22 mouse cellular contexts compared by ENCODE assay signal in genomic region chr3:155979636-155980035, GRCm38 (mm10).
DNase-seq lines count a peak whose midpoint lies in the region; ATAC-seq lines count a peak whose summit lies in the region.
"Had no signal": no experiment of that assay in that cellular context is flagged by ENCODE, and none has a peak within 500 bp of the region (broad histone marks: within the 10 kb centered on the region; RNA-seq: fewer than 3 reads in every experiment).

No protein-coding gene starts in this region.

- no peak overlapping the region for H3K9ac ChIP-seq in hindbrain, embryonic 12.5 days
- H3K9ac ChIP-seq in hindbrain, embryonic 16.5 days (ENCODE audit: low read depth, low read length): no peak overlapping the region
- H3K9ac ChIP-seq in neural tube, embryonic 11.5 days (ENCODE audit: low read length): no peak overlapping the region
- no peak overlapping the region for H3K9ac ChIP-seq in neural tube, embryonic 15.5 days (replicated peaks)
- no peak overlapping the region for H3K9ac ChIP-seq in hindbrain, embryonic 14.5 days
- H3K9ac ChIP-seq: embryonic facial prominence, embryonic 13.5 days; hindbrain, embryonic 15.5 days; intestine, embryonic 15.5 days; limb, embryonic 13.5 days; lung, embryonic 15.5 days had no signal

- DNase-seq in neural tube, embryonic 11.5 days (ENCODE audit: low spot score): no peak
- no peak for DNase-seq in hindbrain, embryonic 14.5 days (ENCODE audit: low spot score)
- DNase-seq in ovary, postnatal 10 days (ENCODE audit: low spot score): no peak
- DNase-seq: adrenal gland, postnatal 25 days; B cell, adult 2 months; cerebellum, adult 18-20 months; cerebellum, postnatal 10 days; gastrocnemius, postnatal 10 days; heart, postnatal 14 days; kidney, adult 2 months; kidney, postnatal 36 days had no signal

- H3K4me2 ChIP-seq in hindbrain, embryonic 12.5 days (replicated peaks): no peak overlapping the region
- H3K4me2 ChIP-seq in hindbrain, embryonic 16.5 days (ENCODE audit: low read length): no peak overlapping the region
- H3K4me2 ChIP-seq in neural tube, embryonic 11.5 days (ENCODE audit: low read depth): no peak overlapping the region
- H3K4me2 ChIP-seq in neural tube, embryonic 15.5 days: no peak overlapping the region
- H3K4me2 ChIP-seq in hindbrain, embryonic 14.5 days (replicated peaks): no peak overlapping the region
- H3K4me2 ChIP-seq: embryonic facial prominence, embryonic 13.5 days; hindbrain, embryonic 15.5 days; intestine, embryonic 15.5 days; limb, embryonic 13.5 days; liver, embryonic 11.5 days; lung, embryonic 15.5 days had no signal

- 41% methylated on average over 2 of the region's 2 CpGs for whole genome bisulfite sequencing in hindbrain, embryonic 12.5 days
- 37% methylated on average over 2 of the region's 2 CpGs for WGBS in hindbrain, embryonic 16.5 days
- WGBS in neural tube, embryonic 11.5 days: 68% methylated on average over 2 of the region's 2 CpGs
- 24% methylated on average over 2 of the region's 2 CpGs for WGBS in neural tube, embryonic 15.5 days
- WGBS in hindbrain, embryonic 14.5 days: 38% methylated on average over 2 of the region's 2 CpGs

- peak; percentile 73 for ATAC-seq in hindbrain, embryonic 12.5 days (ENCODE audit: low FRiP score)
- no peak; the same call in 1 of the 2 replicates for ATAC-seq in hindbrain, embryonic 16.5 days
- ATAC-seq in neural tube, embryonic 11.5 days (ENCODE audit: insufficient read depth, low FRiP score, low TSS enrichment): peak; percentile 39; the same call in 1 of the 2 replicates
- ATAC-seq in neural tube, embryonic 15.5 days (ENCODE audit: low FRiP score): no peak
- peak; percentile 46; the same call in 1 of the 2 replicates for ATAC-seq in hindbrain, embryonic 14.5 days (ENCODE audit: low FRiP score)
- ATAC-seq: intestine, embryonic 15.5 days had no signal

- no peak overlapping the region for H3K4me3 ChIP-seq in hindbrain, embryonic 12.5 days
- H3K4me3 ChIP-seq in hindbrain, embryonic 16.5 days (ENCODE audit: low read length): no peak overlapping the region
- no peak overlapping the region for H3K4me3 ChIP-seq in neural tube, embryonic 11.5 days (ENCODE audit: low read depth, low read length)
- no peak overlapping the region for H3K4me3 ChIP-seq in neural tube, embryonic 15.5 days (replicated peaks)
- H3K4me3 ChIP-seq in hindbrain, embryonic 14.5 days (replicated peaks; ENCODE audit: low read length): no peak overlapping the region
- H3K4me3 ChIP-seq: embryonic facial prominence, embryonic 13.5 days; hindbrain, embryonic 15.5 days; intestine, embryonic 15.5 days; layer of hippocampus, adult 2 months; limb, embryonic 13.5 days; lung, embryonic 15.5 days; myocyte had no signal

- no peak overlapping the region for H3K27ac ChIP-seq in hindbrain, embryonic 12.5 days
- no peak overlapping the region for H3K27ac ChIP-seq in hindbrain, embryonic 16.5 days (ENCODE audit: low read depth, low read length)
- no peak overlapping the region for H3K27ac ChIP-seq in neural tube, embryonic 11.5 days (ENCODE audit: low read depth, low read length)
- no peak overlapping the region for H3K27ac ChIP-seq in neural tube, embryonic 15.5 days (replicated peaks)
- no peak overlapping the region for H3K27ac ChIP-seq in hindbrain, embryonic 14.5 days
- H3K27ac ChIP-seq: embryonic facial prominence, embryonic 13.5 days; hindbrain, embryonic 15.5 days; intestine, embryonic 15.5 days; layer of hippocampus, adult 2 months; limb, embryonic 13.5 days; lung, embryonic 15.5 days had no signal

- H3K27me3 ChIP-seq in hindbrain, embryonic 12.5 days: no peaks in the 10 kb centered on the region
- no peaks in the 10 kb centered on the region for H3K27me3 ChIP-seq in hindbrain, embryonic 16.5 days (replicated peaks; ENCODE audit: control insufficient read depth, insufficient read depth, low read length)
- no peaks in the 10 kb centered on the region for H3K27me3 ChIP-seq in neural tube, embryonic 11.5 days (ENCODE audit: control insufficient read depth, insufficient read depth, low read length)
- H3K27me3 ChIP-seq in neural tube, embryonic 15.5 days (replicated peaks): no peaks in the 10 kb centered on the region
- H3K27me3 ChIP-seq in hindbrain, embryonic 14.5 days (ENCODE audit: control insufficient read depth, insufficient read depth, low read length): no peaks in the 10 kb centered on the region
- H3K27me3 ChIP-seq: embryonic facial prominence, embryonic 13.5 days; hindbrain, embryonic 15.5 days; intestine, embryonic 15.5 days; limb, embryonic 13.5 days; lung, embryonic 15.5 days had no signal

- no peaks in the 10 kb centered on the region for H3K9me3 ChIP-seq in hindbrain, embryonic 12.5 days (replicated peaks)
- no peaks in the 10 kb centered on the region for H3K9me3 ChIP-seq in hindbrain, embryonic 16.5 days (ENCODE audit: control insufficient read depth, low read length)
- no peaks in the 10 kb centered on the region for H3K9me3 ChIP-seq in neural tube, embryonic 11.5 days (ENCODE audit: control insufficient read depth, low read length)
- H3K9me3 ChIP-seq in neural tube, embryonic 15.5 days (replicated peaks): no peaks in the 10 kb centered on the region
- H3K9me3 ChIP-seq in hindbrain, embryonic 14.5 days (ENCODE audit: control insufficient read depth, low read length): no peaks in the 10 kb centered on the region
- H3K9me3 ChIP-seq: embryonic facial prominence, embryonic 13.5 days; hindbrain, embryonic 15.5 days; intestine, embryonic 15.5 days; limb, embryonic 13.5 days; lung, embryonic 15.5 days had no signal

- no peaks in the 10 kb centered on the region for H3K4me1 ChIP-seq in hindbrain, embryonic 12.5 days
- H3K4me1 ChIP-seq in hindbrain, embryonic 16.5 days (ENCODE audit: control insufficient read depth, insufficient read depth, low read depth, low read length): no peaks in the 10 kb centered on the region
- no peaks in the 10 kb centered on the region for H3K4me1 ChIP-seq in neural tube, embryonic 11.5 days (ENCODE audit: control insufficient read depth, insufficient read depth, low read length)
- H3K4me1 ChIP-seq in neural tube, embryonic 15.5 days: no peaks in the 10 kb centered on the region
- no peaks in the 10 kb centered on the region for H3K4me1 ChIP-seq in hindbrain, embryonic 14.5 days (replicated peaks; ENCODE audit: control insufficient read depth, insufficient read depth, low read length)
- H3K4me1 ChIP-seq: embryonic facial prominence, embryonic 13.5 days; hindbrain, embryonic 15.5 days; intestine, embryonic 15.5 days; limb, embryonic 13.5 days; lung, embryonic 15.5 days had no signal

- H3K36me3 ChIP-seq in hindbrain, embryonic 12.5 days: no peaks in the 10 kb centered on the region
- H3K36me3 ChIP-seq in hindbrain, embryonic 16.5 days (ENCODE audit: control insufficient read depth, insufficient read depth, low read length): no peaks in the 10 kb centered on the region
- H3K36me3 ChIP-seq in neural tube, embryonic 11.5 days (ENCODE audit: control insufficient read depth, insufficient read depth, low read length): no peaks in the 10 kb centered on the region
- no peaks in the 10 kb centered on the region for H3K36me3 ChIP-seq in neural tube, embryonic 15.5 days
- no peaks in the 10 kb centered on the region for H3K36me3 ChIP-seq in hindbrain, embryonic 14.5 days (replicated peaks; ENCODE audit: control insufficient read depth, insufficient read depth)
- H3K36me3 ChIP-seq: embryonic facial prominence, embryonic 13.5 days; hindbrain, embryonic 15.5 days; intestine, embryonic 15.5 days; limb, embryonic 13.5 days; lung, embryonic 15.5 days had no signal

Comparison
In these comparisons a context has a peak if more than half of its experiments do, and no peak if none do; other contexts are left out.
1. ATAC-seq: peak in hindbrain, embryonic 12.5 days (single experiment), neural tube, embryonic 11.5 days (single experiment) and hindbrain, embryonic 14.5 days (single experiment); none in hindbrain, embryonic 16.5 days (single experiment) and neural tube, embryonic 15.5 days (single experiment).